Mouse (Mus musculus): ENCODE measurements around the gene Carm1.
A peak's percentile ranks its signal among the peaks of the same experiment; 100 is the strongest.

GRCm38 (mm10) chr9:21598198-21598597 lies 51.5 kb downstream of the Carm1 start:
- TF ChIP-seq POLR2A (IDR thresholded peaks at IDR 0.05; ENCODE audit: low read depth, low read length) (no peak), CTCF (IDR thresholded peaks at IDR 0.05; ENCODE audit: extremely low read depth, insufficient read length, insufficient replicate concordance, low read depth, low read length) (peak; percentile 28; the same call in 1 of the 2 replicates)
